Comparison of ENCODE assay signal across 24 mouse cellular contexts in genomic region chr11:93447566-93447965, GRCm38 (mm10).
DNase-seq lines count a peak whose midpoint lies in the region; ATAC-seq and TF ChIP-seq lines count a peak whose summit lies in the region.
"Had no signal": no experiment of that assay in that cellular context is flagged by ENCODE, and none has a peak within 500 bp of the region (broad histone marks: within the 10 kb centered on the region; RNA-seq: fewer than 3 reads in every experiment).

No protein-coding gene starts in this region.

- no peak overlapping the region for H3K4me3 ChIP-seq in lung, embryonic 14.5 days (ENCODE audit: low read depth, low read length)
- no peak overlapping the region for H3K4me3 ChIP-seq in lung, adult 2 months (replicated peaks; ENCODE audit: extremely low read depth, low read depth, low read length)
- no peak overlapping the region for H3K4me3 ChIP-seq in lung, embryonic 16.5 days (ENCODE audit: low read length)
- H3K4me3 ChIP-seq: embryonic facial prominence, embryonic 10.5 days; embryonic facial prominence, embryonic 12.5 days; forebrain, embryonic 13.5 days had no signal

- H3K36me3 ChIP-seq in lung, embryonic 14.5 days (ENCODE audit: insufficient read depth): no peaks in the 10 kb centered on the region
- H3K36me3 ChIP-seq in lung, embryonic 16.5 days (ENCODE audit: control insufficient read depth, insufficient read depth, low read length): no peaks in the 10 kb centered on the region
- H3K36me3 ChIP-seq: embryonic facial prominence, embryonic 10.5 days; embryonic facial prominence, embryonic 12.5 days; G1E had no signal

- 24% methylated on average over 3 of the region's 3 CpGs for WGBS in lung, embryonic 14.5 days
- WGBS in lung, adult 2 months: 45% methylated on average over 3 of the region's 3 CpGs
- WGBS in lung, embryonic 16.5 days: 26% methylated on average over 3 of the region's 3 CpGs

- TF ChIP-seq POLR2A in lung, adult 2 months (IDR thresholded peaks at IDR 0.05; ENCODE audit: borderline replicate concordance, extremely low read depth, low read depth, low read length): no peak

- peak; percentile 60 for DNase-seq in lung, embryonic 14.5 days
- no peak for DNase-seq in lung, adult 2 months
- no peak for DNase-seq in lung, postnatal 14 days
- peak; percentile 21 for DNase-seq in lung, postnatal 25 days (ENCODE audit: low spot score)
- DNase-seq in lung, postnatal 4 days: peak; percentile 22 to 46
- DNase-seq in left cerebral cortex, adult 11 months (ENCODE audit: low spot score): no peak
- no peak for DNase-seq in right cerebral cortex, postnatal 4 days
- DNase-seq: adrenal gland, adult 8-10 months; adrenal gland, postnatal 14 days; adrenal gland, postnatal 36 days; B cell, adult 2 months; cerebellum, adult 11-12 months; cerebellum, adult 2 months; cerebellum, adult 9-10 months; cerebellum, postnatal 10 days; cerebellum, postnatal 25 days had no signal

- H3K9me3 ChIP-seq in lung, embryonic 14.5 days (ENCODE audit: low read depth, low read length): no peaks in the 10 kb centered on the region
- H3K9me3 ChIP-seq in lung, embryonic 16.5 days (ENCODE audit: control insufficient read depth, low read length): no peaks in the 10 kb centered on the region
- H3K9me3 ChIP-seq: embryonic facial prominence, embryonic 10.5 days; embryonic facial prominence, embryonic 12.5 days; forebrain, embryonic 13.5 days had no signal

- peak; percentile 60 for ATAC-seq in lung, embryonic 14.5 days (ENCODE audit: insufficient read depth)
- peak; percentile 72 for ATAC-seq in lung, embryonic 16.5 days (ENCODE audit: low read depth)
- ATAC-seq: activated CD4-positive, CD25-positive, alpha-beta regulatory T cell, adult 4 months; CD4-positive, CD25-positive, alpha-beta regulatory T cell, adult 4 months; Patski had no signal

- no peaks in the 10 kb centered on the region for H3K27me3 ChIP-seq in lung, embryonic 14.5 days (ENCODE audit: insufficient read depth, low read length)
- no peaks in the 10 kb centered on the region for H3K27me3 ChIP-seq in lung, embryonic 16.5 days (ENCODE audit: control insufficient read depth, insufficient read depth, low read depth, low read length)
- H3K27me3 ChIP-seq: embryonic facial prominence, embryonic 12.5 days; forebrain, embryonic 13.5 days had no signal

- no peak overlapping the region for H3K9ac ChIP-seq in lung, embryonic 14.5 days
- no peak overlapping the region for H3K9ac ChIP-seq in lung, embryonic 16.5 days (ENCODE audit: low read length)
- H3K9ac ChIP-seq: embryonic facial prominence, embryonic 12.5 days; forebrain, embryonic 13.5 days had no signal

- H3K4me1 ChIP-seq in lung, embryonic 14.5 days (ENCODE audit: insufficient read depth): no peaks in the 10 kb centered on the region
- H3K4me1 ChIP-seq in lung, adult 2 months (ENCODE audit: control insufficient read depth, insufficient read depth, low read length): no peaks in the 10 kb centered on the region; the same call in 1 of the 2 replicates
- H3K4me1 ChIP-seq in lung, embryonic 16.5 days (replicated peaks; ENCODE audit: control insufficient read depth, insufficient read depth, low read length): no peaks in the 10 kb centered on the region
- H3K4me1 ChIP-seq: embryonic facial prominence, embryonic 10.5 days; embryonic facial prominence, embryonic 12.5 days; forebrain, embryonic 13.5 days had no signal

- no peak overlapping the region for H3K4me2 ChIP-seq in lung, embryonic 14.5 days
- H3K4me2 ChIP-seq in lung, embryonic 16.5 days (ENCODE audit: low read depth, low read length): no peak overlapping the region
- H3K4me2 ChIP-seq: embryonic facial prominence, embryonic 12.5 days; forebrain, embryonic 13.5 days had no signal

- TF ChIP-seq CTCF in lung, embryonic 14.5 days (IDR thresholded peaks at IDR 0.05; ENCODE audit: low read depth): no peak
- TF ChIP-seq CTCF in lung, adult 2 months (IDR thresholded peaks at IDR 0.05; ENCODE audit: insufficient read depth, low read length): no peak

- H3K27ac ChIP-seq in lung, embryonic 14.5 days (ENCODE audit: low read depth): no peak overlapping the region
- H3K27ac ChIP-seq in lung, embryonic 16.5 days (ENCODE audit: low read length): no peak overlapping the region
- H3K27ac ChIP-seq: embryonic facial prominence, embryonic 10.5 days; embryonic facial prominence, embryonic 12.5 days; forebrain, embryonic 13.5 days had no signal

Comparison
In these comparisons a context has a peak if more than half of its experiments do, and no peak if none do; other contexts are left out.
1. DNase-seq: peak in lung, embryonic 14.5 days (single experiment), lung, postnatal 25 days (single experiment) and lung, postnatal 4 days (2 of 2); none in lung, adult 2 months (single experiment), lung, postnatal 14 days (single experiment), left cerebral cortex, adult 11 months (single experiment) and right cerebral cortex, postnatal 4 days (single experiment).